Mouse (Mus musculus) testis, adult 2 months (tissue): ENCODE results near the gene Magi2. TPM values are rescaled to one million over a fixed set of nuclear protein-coding genes. Genes with fewer than 3 reads are reported as not detected.

Experiments
- H3K27ac ChIP-seq: fragments of 200-500 bp; 2 replicates; pipeline ENCODE4 v1.5.1; 2012; ENCODE audit warnings: low read depth, low read length; ENCODE audit not compliant: control insufficient read depth, insufficient read depth
- H3K27me3 ChIP-seq: fragments of 200-500 bp; 2 replicates; pipeline ENCODE4 v1.6.1; 2012; ENCODE audit warnings: mild to moderate bottlenecking, low read length, moderate library complexity; ENCODE audit not compliant: control insufficient read depth, insufficient read depth
- H3K36me3 ChIP-seq: fragments of 200-500 bp; 2 replicates; pipeline ENCODE4 v1.6.1; 2012; ENCODE audit warnings: mild to moderate bottlenecking, low read length; ENCODE audit not compliant: control insufficient read depth, insufficient read depth
- H3K4me1 ChIP-seq: fragments of 200-500 bp; 2 replicates; pipeline ENCODE4 v1.6.1; 2012; ENCODE audit warnings: low read length; ENCODE audit not compliant: control insufficient read depth, insufficient read depth
- H3K4me3 ChIP-seq: fragments of 200-500 bp; 2 replicates; pipeline ENCODE4 v1.5.1; 2012; ENCODE audit warnings: low read depth, mild to moderate bottlenecking, low read length, moderate library complexity, mixed read lengths; ENCODE audit not compliant: control insufficient read depth
- CTCF ChIP-seq: fragments of 200-500 bp; IDR thresholded peaks from 2 replicates; pipeline ENCODE4 v1.5.1; 2012; ENCODE audit warnings: low read depth, mild to moderate bottlenecking, inconsistent platforms, low read length, moderate library complexity; ENCODE audit not compliant: control insufficient read depth, insufficient read depth, insufficient replicate concordance
- POLR2A ChIP-seq: fragments of 200-500 bp; IDR thresholded peaks from 2 replicates; pipeline ENCODE4 v1.6.1; 2012; ENCODE audit warnings: low read depth, mild to moderate bottlenecking, inconsistent platforms, low read length, moderate library complexity; ENCODE audit not compliant: control insufficient read depth
- polyA plus RNA-seq: library from polyadenylated mRNA; depleted of rRNA; stranded (reverse); fragments of >200 nt; gene quantifications from 2 replicates; pipeline ENCODE4 v1.2.3, GENCODE M21; 2012

Magi2 gene
- polyA plus RNA-seq, 1 experiment, result 6.3 TPM

DNA sequence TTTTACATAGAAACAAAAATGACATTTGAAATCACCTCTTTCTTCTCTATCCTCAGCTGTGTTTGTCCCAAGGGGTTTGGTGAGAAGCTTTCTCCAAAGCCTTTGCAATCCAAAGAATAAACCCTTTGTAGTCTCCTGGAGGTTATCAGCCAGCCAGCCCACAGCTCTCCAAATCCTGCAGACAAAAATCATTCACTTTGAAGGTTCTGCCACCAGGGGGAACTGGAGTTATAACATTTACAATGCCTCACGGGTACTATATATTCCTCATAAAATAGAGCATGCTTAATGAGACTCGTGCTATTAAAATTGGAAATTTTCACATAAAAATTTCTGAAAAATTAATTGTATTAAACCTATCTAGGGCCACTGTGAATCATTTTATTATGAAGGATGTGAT lies 202.5 kb downstream of the Magi2 start:
- H3K4me3 ChIP-seq, result no peak overlapping the region
- H3K27ac ChIP-seq, result no peak overlapping the region
- no peaks in the 10 kb centered on the region for H3K4me1 ChIP-seq
- TF ChIP-seq POLR2A (no peak), CTCF (no peak)
- H3K27me3 ChIP-seq, result no peaks in the 10 kb centered on the region
- no peaks in the 10 kb centered on the region for H3K36me3 ChIP-seq

DNA sequence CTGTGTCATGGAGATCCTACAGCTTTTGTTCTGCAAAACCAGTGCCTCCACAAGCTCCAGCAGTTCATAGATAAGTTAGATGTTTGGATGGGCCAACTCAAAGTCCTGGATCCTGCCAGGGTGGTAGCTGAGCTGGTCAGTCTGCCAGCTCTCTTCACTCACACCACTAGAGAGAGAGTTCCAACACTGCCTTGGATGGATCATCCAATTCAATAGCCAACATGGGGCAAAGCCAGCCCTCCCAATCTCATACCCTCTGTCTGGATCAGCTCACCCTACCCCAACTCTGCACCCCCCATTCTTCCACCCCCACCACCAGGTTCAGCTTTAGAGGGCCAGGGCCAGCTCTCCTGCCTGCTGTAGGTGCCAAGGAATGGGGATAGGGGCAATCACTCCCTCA lies 235.7 kb downstream of the Magi2 start:
- no peak overlapping the region for H3K27ac ChIP-seq
- H3K4me1 ChIP-seq, result no peaks in the 10 kb centered on the region
- H3K4me3 ChIP-seq, result no peak overlapping the region
- no peaks in the 10 kb centered on the region for H3K36me3 ChIP-seq
- TF ChIP-seq POLR2A (no peak), CTCF (no peak)
- no peaks in the 10 kb centered on the region for H3K27me3 ChIP-seq

- Histone ChIP-seq H3K4me3 (no peak overlapping the region), H3K27me3 (no peaks in the 10 kb centered on the region), H3K27ac (no peak overlapping the region), H3K36me3 (no peaks in the 10 kb centered on the region), H3K4me1 (no peaks in the 10 kb centered on the region)
- TF ChIP-seq CTCF, result no peak
- TF ChIP-seq POLR2A, result no peak
These were observed 238.5 kb downstream of the Magi2 start for GRCm38 (mm10) chr5:19465383-19465782.

DNA sequence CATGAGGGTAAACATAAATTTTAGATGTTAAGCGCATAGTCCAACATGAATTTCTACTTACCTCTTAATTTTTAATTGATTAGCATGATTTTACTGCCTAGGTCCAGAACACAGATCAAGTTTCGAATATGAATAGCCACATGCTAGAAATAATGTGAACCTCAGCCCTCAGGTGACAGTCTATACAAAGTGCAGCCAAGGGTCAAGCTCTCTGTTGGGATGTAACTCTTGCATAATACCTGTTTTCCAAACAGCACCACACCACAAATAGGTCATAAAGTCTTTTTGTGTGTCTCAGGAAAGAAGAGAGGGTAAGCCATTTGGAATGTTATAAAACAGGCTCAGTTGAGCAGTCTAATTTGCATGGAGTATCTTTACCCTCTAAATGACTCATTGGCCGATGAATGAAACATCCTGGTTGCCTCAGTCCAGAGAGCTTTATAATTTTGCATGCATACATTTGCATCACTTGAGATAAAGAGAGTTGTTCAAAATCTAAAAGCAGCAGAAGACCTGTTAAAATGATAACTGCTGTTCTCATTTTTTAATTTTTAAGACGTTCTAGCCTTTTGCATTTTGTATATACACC lies 246.1 kb downstream of the Magi2 start:
- H3K4me1 ChIP-seq, result no peaks in the 10 kb centered on the region
- no peaks in the 10 kb centered on the region for H3K36me3 ChIP-seq
- TF ChIP-seq POLR2A (no peak), CTCF (no peak)
- no peaks in the 10 kb centered on the region for H3K27me3 ChIP-seq
- H3K4me3 ChIP-seq, result no peak overlapping the region
- H3K27ac ChIP-seq, result no peak overlapping the region

DNA sequence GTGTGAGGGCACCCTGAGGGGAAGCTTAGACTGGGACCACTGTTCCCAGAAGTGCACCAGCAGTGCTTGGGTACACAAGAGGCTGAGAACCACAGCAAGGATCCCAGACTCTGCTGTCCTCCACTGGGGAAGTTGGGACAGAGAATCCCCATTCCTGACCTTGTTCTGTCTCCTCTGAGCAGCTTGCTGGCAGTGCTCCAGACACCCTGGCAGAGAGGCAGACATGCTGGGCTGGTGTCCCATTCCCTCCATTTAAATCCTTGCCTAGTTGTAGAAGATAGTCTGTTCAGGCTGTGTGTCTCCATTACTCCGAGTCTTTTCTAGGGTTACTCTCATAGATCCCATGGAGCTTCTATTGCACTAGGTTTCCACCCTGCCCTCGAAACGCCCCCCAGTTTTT lies 256.1 kb downstream of the Magi2 start:
- no peaks in the 10 kb centered on the region for H3K27me3 ChIP-seq
- no peaks in the 10 kb centered on the region for H3K4me1 ChIP-seq
- TF ChIP-seq CTCF (no peak), POLR2A (no peak)
- no peaks in the 10 kb centered on the region for H3K36me3 ChIP-seq
- no peak overlapping the region for H3K27ac ChIP-seq
- H3K4me3 ChIP-seq, result no peak overlapping the region

DNA sequence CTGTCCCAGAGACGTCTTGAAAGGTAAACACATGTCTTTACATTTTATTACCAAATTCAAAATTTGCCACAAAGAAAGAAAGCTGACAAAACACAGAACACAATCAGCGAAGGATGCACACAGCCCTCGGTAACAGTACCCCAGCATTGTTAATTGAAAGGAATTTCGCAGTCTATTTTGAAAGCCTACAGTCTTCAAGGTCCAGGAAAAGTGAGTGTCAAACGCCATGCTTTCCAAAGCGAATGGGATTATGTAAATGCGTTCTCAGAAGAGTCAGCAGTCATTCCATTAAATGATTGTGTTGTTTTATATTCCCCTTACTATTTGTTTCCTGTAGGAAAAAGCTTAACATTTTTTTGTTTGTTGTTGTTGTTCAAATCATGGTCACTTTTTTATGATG lies 261.1 kb downstream of the Magi2 start:
- Histone ChIP-seq H3K4me1 (no peaks in the 10 kb centered on the region), H3K4me3 (no peak overlapping the region), H3K36me3 (no peaks in the 10 kb centered on the region), H3K27me3 (no peaks in the 10 kb centered on the region), H3K27ac (no peak overlapping the region)
- TF ChIP-seq POLR2A (no peak), CTCF (no peak)

GRCm38 (mm10) chr5:19501005-19501404 lies 274.2 kb downstream of the Magi2 start:
- H3K4me3 ChIP-seq, result no peak overlapping the region
- no peak for TF ChIP-seq POLR2A
- TF ChIP-seq CTCF, result no peak
- H3K4me1 ChIP-seq, result peaks cover 11% of the 10 kb centered on the region
- H3K27ac ChIP-seq, result no peak overlapping the region
- no peaks in the 10 kb centered on the region for H3K27me3 ChIP-seq
- no peaks in the 10 kb centered on the region for H3K36me3 ChIP-seq

DNA sequence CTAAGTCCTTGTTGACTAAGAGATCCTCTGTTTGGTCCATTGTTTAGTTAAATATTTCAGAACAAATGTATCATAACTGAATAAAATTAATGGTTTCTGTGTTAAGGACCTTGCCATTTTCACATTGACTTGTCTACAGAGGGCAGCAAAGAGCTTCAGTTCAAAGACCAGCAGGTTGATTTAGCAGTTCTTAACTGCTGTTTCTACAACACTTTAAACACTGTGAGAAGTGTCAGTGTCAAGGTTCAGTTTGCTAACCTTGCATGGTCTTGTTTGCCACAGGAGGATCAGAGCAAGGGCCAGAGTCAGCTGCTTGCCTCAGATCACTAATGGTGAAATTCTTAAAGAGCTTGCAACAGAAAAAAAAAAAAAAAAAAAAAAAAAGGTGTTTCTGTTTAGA lies 295.3 kb downstream of the Magi2 start:
- H3K4me1 ChIP-seq, result no peaks in the 10 kb centered on the region
- TF ChIP-seq CTCF, result no peak
- TF ChIP-seq POLR2A, result no peak
- H3K4me3 ChIP-seq, result no peak overlapping the region
- H3K36me3 ChIP-seq, result no peaks in the 10 kb centered on the region
- no peaks in the 10 kb centered on the region for H3K27me3 ChIP-seq
- H3K27ac ChIP-seq, result no peak overlapping the region
